ENCODE assay signal across 12 mouse cellular contexts in genomic region chr13:101915542-101915941, GRCm38 (mm10).
DNase-seq lines count a peak whose midpoint lies in the region; ATAC-seq lines count a peak whose summit lies in the region.
"Had no signal": no experiment of that assay in that cellular context is flagged by ENCODE, and none has a peak within 500 bp of the region (broad histone marks: within the 10 kb centered on the region; RNA-seq: fewer than 3 reads in every experiment).

No protein-coding gene starts in this region.

- H3K27ac ChIP-seq in forebrain, embryonic 13.5 days = no peak overlapping the region
- no peak overlapping the region for H3K27ac ChIP-seq in forebrain, embryonic 12.5 days
- H3K27ac ChIP-seq in kidney, embryonic 14.5 days (ENCODE audit: low read depth, low read length) = no peak overlapping the region
- H3K27ac ChIP-seq: hindbrain, embryonic 15.5 days; midbrain, embryonic 15.5 days had no signal

- H3K4me3 ChIP-seq in forebrain, embryonic 13.5 days = no peak overlapping the region
- H3K4me3 ChIP-seq in forebrain, embryonic 12.5 days (replicated peaks) = no peak overlapping the region
- H3K4me3 ChIP-seq in kidney, embryonic 14.5 days (ENCODE audit: low read length) = no peak overlapping the region
- H3K4me3 ChIP-seq: hindbrain, embryonic 15.5 days; midbrain, embryonic 15.5 days had no signal

- no peak overlapping the region for H3K9ac ChIP-seq in forebrain, embryonic 13.5 days
- no peak overlapping the region for H3K9ac ChIP-seq in forebrain, embryonic 12.5 days
- H3K9ac ChIP-seq in kidney, embryonic 14.5 days (ENCODE audit: low read depth, low read length) = no peak overlapping the region
- H3K9ac ChIP-seq: hindbrain, embryonic 15.5 days; midbrain, embryonic 15.5 days had no signal

- intact Hi-C loops in left cerebral cortex, postnatal 10 days (cut with DNase I) = loop anchor here (10.0 kb wide), 1 partner anchor 729 kb away; no protein-coding TSS in a partner anchor
- intact Hi-C loops in left cerebral cortex, postnatal 25 days (cut with DNase I) = loop anchor here (2.0 to 10.0 kb wide), 2 partner anchors 149 to 729 kb away; no protein-coding TSS in a partner anchor

- H3K36me3 ChIP-seq in forebrain, embryonic 13.5 days (ENCODE audit: poor library complexity, severe bottlenecking) = no peaks in the 10 kb centered on the region
- no peaks in the 10 kb centered on the region for H3K36me3 ChIP-seq in forebrain, embryonic 12.5 days (replicated peaks)
- no peaks in the 10 kb centered on the region for H3K36me3 ChIP-seq in kidney, embryonic 14.5 days (ENCODE audit: control insufficient read depth, insufficient read depth, low read length)
- H3K36me3 ChIP-seq: G1E; hindbrain, embryonic 15.5 days; midbrain, embryonic 15.5 days had no signal

- H3K4me2 ChIP-seq in forebrain, embryonic 13.5 days = no peak overlapping the region
- H3K4me2 ChIP-seq in forebrain, embryonic 12.5 days = no peak overlapping the region
- no peak overlapping the region for H3K4me2 ChIP-seq in kidney, embryonic 14.5 days (replicated peaks; ENCODE audit: low read depth, low read length)
- H3K4me2 ChIP-seq: hindbrain, embryonic 15.5 days; midbrain, embryonic 15.5 days had no signal

- no peaks in the 10 kb centered on the region for H3K9me3 ChIP-seq in forebrain, embryonic 13.5 days (replicated peaks)
- no peaks in the 10 kb centered on the region for H3K9me3 ChIP-seq in forebrain, embryonic 12.5 days
- no peaks in the 10 kb centered on the region for H3K9me3 ChIP-seq in kidney, embryonic 14.5 days (ENCODE audit: control insufficient read depth, low read length)
- H3K9me3 ChIP-seq: G1E; hindbrain, embryonic 15.5 days; midbrain, embryonic 15.5 days had no signal

- ATAC-seq in forebrain, embryonic 13.5 days = 0 out of 2 replicates have a peak, but pooled peaks have one; percentile 8
- ATAC-seq in forebrain, embryonic 12.5 days (ENCODE audit: low FRiP score) = no peak
- no peak for ATAC-seq in kidney, embryonic 14.5 days (ENCODE audit: low FRiP score, low TSS enrichment)
- ATAC-seq: activated CD4-positive, CD25-positive, alpha-beta regulatory T cell, adult 4 months; midbrain, embryonic 15.5 days had no signal

- DNase-seq in left cerebral cortex, adult 18-20 months (ENCODE audit: low spot score in 2 of 2) = peak; percentile 45 to 69
- no peak for DNase-seq in left cerebral cortex, postnatal 10 days (ENCODE audit: extremely low spot score in 1 of 2, low spot score in 2 of 2)
- DNase-seq in adipocyte (ENCODE audit: low spot score) = peak; percentile 48
- peak; percentile 35 to 86 for DNase-seq in left cerebral cortex, postnatal 25 days (ENCODE audit: low spot score in 2 of 2)
- no peak for DNase-seq in adrenal gland, postnatal 14 days

- H3K4me1 ChIP-seq in forebrain, embryonic 13.5 days = 0 out of 2 replicates have a peak, but pooled peaks cover 7% of the 10 kb centered on the region
- H3K4me1 ChIP-seq in forebrain, embryonic 12.5 days = peaks cover 2% of the 10 kb centered on the region; the same call in 1 of the 2 replicates
- no peaks in the 10 kb centered on the region for H3K4me1 ChIP-seq in kidney, embryonic 14.5 days (ENCODE audit: control insufficient read depth, insufficient read depth, low read length)
- H3K4me1 ChIP-seq: midbrain, embryonic 15.5 days had no signal

- 32% methylated on average over 6 of the region's 6 CpGs for WGBS in forebrain, embryonic 13.5 days
- whole genome bisulfite sequencing in forebrain, embryonic 12.5 days = 28% methylated on average over 6 of the region's 6 CpGs
- WGBS in kidney, embryonic 14.5 days = 85% methylated on average over 6 of the region's 6 CpGs

- H3K27me3 ChIP-seq in forebrain, embryonic 13.5 days = no peaks in the 10 kb centered on the region
- no peaks in the 10 kb centered on the region for H3K27me3 ChIP-seq in forebrain, embryonic 12.5 days
- no peaks in the 10 kb centered on the region for H3K27me3 ChIP-seq in kidney, embryonic 14.5 days (ENCODE audit: control insufficient read depth, insufficient read depth, low read length)
- H3K27me3 ChIP-seq: hindbrain, embryonic 15.5 days; midbrain, embryonic 15.5 days had no signal

Comparison
In these comparisons a context has a peak if more than half of its experiments do, and no peak if none do; other contexts are left out.
1. DNase-seq: peak in left cerebral cortex, adult 18-20 months (2 of 2), adipocyte (single experiment) and left cerebral cortex, postnatal 25 days (2 of 2); none in left cerebral cortex, postnatal 10 days (0 of 2) and adrenal gland, postnatal 14 days (single experiment).